Mouse (Mus musculus) CH12.LX (cell line): Measurements from ENCODE around the gene H2afb3.

Experiments used
- CTCF ChIP-seq, 2 experiments: IDR thresholded peaks in 1 of 2; conservative IDR thresholded peaks in 1 of 2; 2 replicates each; pipeline ENCODE4 v1.5.1; 2011 to 2012; ENCODE audit warnings: low read depth in 2 of 2, low read length in 2 of 2, improper control_type of control experiment in 1 of 2, inconsistent platforms in 1 of 2, mild to moderate bottlenecking in 1 of 2, moderate library complexity in 1 of 2
- ETS1 ChIP-seq: conservative IDR thresholded peaks from 2 replicates; pipeline ENCODE4 v1.6.1; 2012; ENCODE audit warnings: low read depth, mild to moderate bottlenecking, inconsistent platforms, low read length, improper control_type of control experiment, moderate library complexity
- IRF4 ChIP-seq: IDR thresholded peaks from 2 replicates; pipeline ENCODE4 v1.6.1; 2014; ENCODE audit warnings: low read depth, mild to moderate bottlenecking, inconsistent platforms, low read length, improper control_type of control experiment
- POLR2A ChIP-seq: IDR thresholded peaks from 2 replicates; pipeline ENCODE4 v1.6.1; 2011; ENCODE audit warnings: low read depth, mild to moderate bottlenecking, improper control_type of control experiment, low read length
- RCOR1 ChIP-seq: conservative IDR thresholded peaks from 2 replicates; pipeline ENCODE4 v1.6.1; 2012; ENCODE audit warnings: low read depth, mild to moderate bottlenecking, inconsistent platforms, low read length, improper control_type of control experiment
- ZNF384 ChIP-seq: IDR thresholded peaks from 2 replicates; pipeline ENCODE4 v1.6.1; 2012; ENCODE audit warnings: low read depth, low read length, improper control_type of control experiment, inconsistent platforms

GRCm38 (mm10) chrX:120287502-120287901, 25.4 kb downstream of the H2afb3 start:
- TF ChIP-seq CTCF (conservative IDR thresholded peaks at IDR 0.05 in 1 of 2, IDR thresholded peaks at IDR 0.05 in 1 of 2; ENCODE audit: low read depth in 2 of 2, low read length in 2 of 2) (no peak), POLR2A (no peak), ETS1 (no peak), RCOR1 (no peak), ZNF384 (no peak), IRF4 (no peak)
